Mouse (Mus musculus): ENCODE measurements around the gene Ttc9b.

DNA sequence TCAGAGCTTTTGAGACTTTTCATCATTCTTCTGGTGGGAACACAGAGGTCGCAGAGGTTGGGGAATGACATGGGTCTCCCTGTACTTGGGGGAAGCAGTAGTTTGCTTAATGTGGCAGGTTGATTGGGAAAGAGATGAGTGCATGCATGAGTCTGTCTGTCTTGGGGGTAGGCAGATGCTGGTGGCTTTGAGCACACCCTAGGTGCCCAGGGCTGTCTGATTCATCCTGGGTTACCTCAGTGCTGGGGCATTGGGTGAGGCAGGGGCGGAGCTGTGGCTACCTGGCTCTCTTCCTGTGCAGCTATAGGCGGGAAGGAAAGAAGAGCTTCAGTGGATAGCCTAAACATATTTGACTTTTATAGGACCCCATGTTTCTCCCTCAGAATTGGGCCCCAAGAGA, 45.6 kb upstream of the Ttc9b start:
- TF ChIP-seq CTCF (conservative IDR thresholded peaks at IDR 0.05; ENCODE audit: low read length) (no peak), POU5F1 (IDR thresholded peaks at IDR 0.05; ENCODE audit: borderline replicate concordance, low read length) (no peak), NANOG (IDR thresholded peaks at IDR 0.05; ENCODE audit: borderline replicate concordance, low read length) (no peak)

Measured in E14TG2a.4 (cell line).